Mouse (Mus musculus) thymus, adult 2 months (tissue): ENCODE results near the gene Apobec3. TPM values are rescaled to one million over a fixed set of nuclear protein-coding genes. Genes with fewer than 3 reads are reported as not detected.
"Not testable (repeated sequence)": the region's sequence is repeated elsewhere in the genome, so short reads cannot be mapped to it uniquely, and the experiment has no call there.

Experiments
- DNase-seq: peaks from one replicate; pipeline ENCODE4 v3.0.0; 2021
- H3K27ac ChIP-seq: fragments of 200-500 bp; 2 replicates; pipeline ENCODE4 v1.5.1; 2012; ENCODE audit warnings: low read length, control low read depth; ENCODE audit not compliant: control insufficient read depth, insufficient read depth
- H3K27me3 ChIP-seq: fragments of 200-500 bp; 2 replicates; pipeline ENCODE4 v1.6.1; 2012; ENCODE audit warnings: mild to moderate bottlenecking, low read length, moderate library complexity, mixed read lengths; ENCODE audit not compliant: control insufficient read depth, insufficient read depth
- H3K36me3 ChIP-seq: fragments of 200-500 bp; 2 replicates; pipeline ENCODE4 v1.6.1; 2012; ENCODE audit warnings: mild to moderate bottlenecking, low read length, moderate library complexity; ENCODE audit not compliant: control insufficient read depth, insufficient read depth
- H3K4me1 ChIP-seq: fragments of 200-500 bp; replicated peaks from 2 replicates; pipeline ENCODE4 v1.6.1; 2012; ENCODE audit warnings: low read length; ENCODE audit not compliant: control insufficient read depth, insufficient read depth
- H3K4me3 ChIP-seq: fragments of 200-500 bp; 2 replicates; pipeline ENCODE4 v1.5.1; 2012; ENCODE audit warnings: mild to moderate bottlenecking, low read length, control low read depth, moderate library complexity; ENCODE audit not compliant: control insufficient read depth, insufficient read depth
- CTCF ChIP-seq: fragments of 200-500 bp; IDR thresholded peaks from 2 replicates; pipeline ENCODE4 v1.5.1; 2012; ENCODE audit warnings: mild to moderate bottlenecking, control low read depth, low read length, moderate library complexity, borderline replicate concordance; ENCODE audit not compliant: control insufficient read depth, poor library complexity, insufficient read depth; ENCODE audit errors: extremely low read depth
- POLR2A ChIP-seq: fragments of 200-500 bp; IDR thresholded peaks from 2 replicates; pipeline ENCODE4 v1.6.1; 2012; ENCODE audit warnings: mild to moderate bottlenecking, low read length, control low read depth, moderate library complexity; ENCODE audit not compliant: control insufficient read depth, poor library complexity, insufficient read depth; ENCODE audit errors: extremely low read depth
- WGBS: fragments of 180-500 bp; shearing (Covaris S2); methylation state at CpG from one replicate; pipeline ENCODE4 v1.1.7; 2018; 5-methylcytosine and 5-hydroxymethylcytosine counted together
- polyA plus RNA-seq: library from polyadenylated mRNA; depleted of rRNA; stranded (reverse); fragments of >200 nt; gene quantifications from 2 replicates; pipeline ENCODE4 v1.2.3, GENCODE M21; 2012

Apobec3 gene
- polyA plus RNA-seq, 1 experiment = 92.3 TPM

DNA sequence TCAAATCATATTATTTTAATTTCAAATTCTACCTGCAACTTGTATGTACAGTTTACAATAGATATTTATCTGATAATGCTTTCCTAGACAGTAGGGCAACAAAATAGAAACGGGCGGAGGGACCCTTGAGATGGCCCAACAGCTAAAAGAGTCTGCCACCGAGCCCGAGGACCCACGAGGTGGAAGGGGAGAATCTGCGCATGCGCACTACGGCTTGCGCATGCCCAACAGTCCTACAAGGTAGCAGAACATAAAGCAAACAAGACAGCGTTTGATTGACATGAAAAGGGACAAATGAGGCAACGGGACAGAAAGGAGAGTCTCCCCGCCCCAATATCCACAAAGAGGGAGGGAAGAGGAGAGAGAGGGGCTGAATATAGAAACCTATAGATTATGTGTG lies 47.6 kb downstream of the Apobec3 start:
- no peak for TF ChIP-seq POLR2A
- TF ChIP-seq CTCF = no peak
- DNase-seq = no peak
- Histone ChIP-seq H3K27me3 (peaks cover 3% of the 10 kb centered on the region; the same call in 1 of the 2 replicates), H3K36me3 (no peaks in the 10 kb centered on the region), H3K4me1 (peaks cover 3% of the 10 kb centered on the region; the same call in 1 of the 2 replicates), H3K27ac (no peak overlapping the region), H3K4me3 (no peak overlapping the region)
- WGBS = 91% methylated on average over 12 of the region's 12 CpGs

DNA sequence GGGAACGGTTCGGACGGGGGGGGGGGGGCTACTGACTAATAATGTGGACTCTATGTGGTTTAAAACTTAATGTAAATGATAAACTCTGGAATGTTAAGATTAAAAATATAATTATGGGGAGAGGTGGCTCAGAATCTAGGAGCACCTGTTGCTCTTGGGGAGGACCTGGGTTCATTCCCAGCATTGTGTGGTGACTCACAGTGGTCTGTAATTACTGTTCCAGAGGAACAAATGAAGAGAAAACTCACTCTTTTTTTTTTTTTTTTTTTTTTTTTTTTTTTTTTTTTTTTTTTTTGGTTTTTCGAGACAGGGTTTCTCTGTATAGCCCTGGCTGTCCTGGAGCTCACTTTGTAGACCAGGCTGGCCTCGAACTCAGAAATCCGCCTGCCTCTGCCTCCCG lies 48.0 kb downstream of the Apobec3 start:
- H3K27me3 ChIP-seq, DNase-seq, H3K4me3 ChIP-seq, H3K27ac ChIP-seq, H3K36me3 ChIP-seq, H3K4me1 ChIP-seq: not testable (repeated sequence)
- 94% methylated on average over 5 of the region's 7 CpGs for WGBS

DNA sequence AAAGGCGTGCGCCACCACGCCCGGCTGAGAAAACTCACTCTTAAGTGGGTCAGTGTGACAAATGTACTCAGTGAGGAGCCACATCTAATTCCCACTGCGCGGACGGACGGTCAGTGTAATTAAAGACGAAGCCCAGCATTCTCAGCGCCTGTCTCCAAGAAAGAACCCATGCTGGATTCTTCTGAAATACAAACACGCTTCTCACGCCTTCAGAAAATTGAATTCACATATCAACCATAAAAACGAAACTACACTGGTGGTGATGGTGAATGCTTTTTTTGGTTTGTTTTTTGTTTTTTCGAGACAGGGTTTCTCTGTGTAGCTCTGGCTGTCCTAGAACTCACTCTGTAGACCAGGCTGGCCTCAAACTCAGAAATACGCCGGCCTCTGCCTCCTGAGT lies 48.5 kb downstream of the Apobec3 start:
- Histone ChIP-seq H3K4me3 (no peak overlapping the region), H3K36me3 (no peaks in the 10 kb centered on the region), H3K4me1 (no peaks in the 10 kb centered on the region), H3K27ac (no peak overlapping the region), H3K27me3 (no peaks in the 10 kb centered on the region)
- DNase-seq = no peak
- 92% methylated on average over 16 of the region's 16 CpGs for WGBS
- TF ChIP-seq CTCF (no peak), POLR2A (no peak)

DNA sequence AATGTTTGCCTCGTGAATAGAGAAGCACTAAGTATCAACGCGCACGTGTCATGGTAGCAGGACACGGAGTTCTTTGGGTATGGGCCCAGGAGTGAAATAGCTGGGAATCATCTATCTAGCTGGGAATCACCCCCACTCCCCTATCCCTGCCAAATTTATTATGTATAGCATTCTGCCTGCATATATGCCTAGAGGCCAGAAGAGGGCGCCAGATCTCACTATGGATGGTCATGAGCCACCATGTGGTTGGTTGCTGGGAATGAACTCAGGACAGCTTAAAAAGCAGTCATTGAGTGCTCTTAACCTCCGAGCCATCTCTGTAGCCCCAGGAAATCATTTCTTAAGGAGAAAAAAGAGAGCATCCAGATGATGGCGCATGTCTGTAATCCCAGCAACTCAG lies 49.5 kb downstream of the Apobec3 start:
- WGBS = 25% methylated on average over 8 of the region's 8 CpGs
- Histone ChIP-seq H3K4me1 (no peaks in the 10 kb centered on the region), H3K27ac (no peak overlapping the region), H3K4me3 (no peak overlapping the region), H3K27me3 (no peaks in the 10 kb centered on the region), H3K36me3 (no peaks in the 10 kb centered on the region)
- DNase-seq = peak; percentile 30
- TF ChIP-seq POLR2A (no peak), CTCF (no peak)

- TF ChIP-seq POLR2A (no peak), CTCF (no peak)
- H3K4me1 ChIP-seq = no peaks in the 10 kb centered on the region
- H3K36me3 ChIP-seq = no peaks in the 10 kb centered on the region
- no peak for DNase-seq
- H3K27me3 ChIP-seq = no peaks in the 10 kb centered on the region
- no peak overlapping the region for H3K27ac ChIP-seq
- WGBS = 95% methylated on average over 6 of the region's 6 CpGs
- no peak overlapping the region for H3K4me3 ChIP-seq
Measured at GRCm38 (mm10) chr15:79942541-79942940, 51.1 kb downstream of the Apobec3 start.

DNA sequence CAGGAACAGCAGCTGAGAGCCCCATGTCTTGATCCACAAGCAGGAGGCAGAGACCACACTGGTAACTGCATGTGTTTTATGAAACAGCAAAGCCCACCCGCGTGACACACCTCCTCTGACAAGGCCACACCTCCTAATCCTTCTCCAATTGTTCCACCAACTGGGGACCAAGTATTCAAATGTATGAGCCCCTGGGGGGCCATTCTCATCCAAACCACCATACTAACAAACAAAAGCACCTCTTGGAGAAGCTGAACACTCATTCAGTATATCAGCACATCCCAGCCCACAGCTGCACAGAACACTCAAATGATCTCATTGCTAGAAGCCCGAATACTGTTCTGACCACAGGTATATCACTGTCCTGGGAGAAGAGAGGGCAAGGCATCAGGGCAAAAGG lies 52.1 kb downstream of the Apobec3 start:
- 97% methylated on average over 3 of the region's 3 CpGs for WGBS
- no peaks in the 10 kb centered on the region for H3K27me3 ChIP-seq
- no peak for TF ChIP-seq POLR2A
- TF ChIP-seq CTCF = no peak
- no peak overlapping the region for H3K4me3 ChIP-seq
- DNase-seq = no peak
- no peak overlapping the region for H3K27ac ChIP-seq
- no peaks in the 10 kb centered on the region for H3K4me1 ChIP-seq
- H3K36me3 ChIP-seq = no peaks in the 10 kb centered on the region

DNA sequence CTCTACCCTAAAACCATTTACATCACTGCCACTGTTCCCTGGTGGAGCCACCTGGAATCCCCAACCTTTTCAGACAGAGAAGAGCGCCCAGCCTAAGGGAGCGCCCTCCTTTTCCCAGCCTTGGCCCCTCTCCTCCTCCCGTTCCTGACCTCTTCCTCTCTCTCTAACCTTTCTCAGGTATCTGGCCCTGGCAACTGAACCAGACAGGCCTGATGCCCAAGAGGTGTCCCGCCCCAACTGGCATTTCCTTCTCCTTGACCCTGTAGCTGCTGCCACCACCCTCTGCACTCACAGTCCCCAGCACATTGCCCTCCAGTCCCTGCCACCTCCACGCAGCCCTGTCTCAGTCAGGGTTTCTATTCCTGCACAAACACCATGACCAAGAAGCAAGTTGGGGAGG lies 53.5 kb downstream of the Apobec3 start:
- H3K27me3 ChIP-seq = no peaks in the 10 kb centered on the region
- H3K4me3 ChIP-seq = no peak overlapping the region
- WGBS = 92% methylated on average over 5 of the region's 5 CpGs
- no peak for TF ChIP-seq POLR2A
- no peak for TF ChIP-seq CTCF
- H3K27ac ChIP-seq = no peak overlapping the region
- no peak for DNase-seq
- H3K4me1 ChIP-seq = peaks cover 5% of the 10 kb centered on the region
- H3K36me3 ChIP-seq = no peaks in the 10 kb centered on the region
